Mouse (Mus musculus) lung, adult 2 months (tissue): ENCODE data around the gene Lrrtm1. TPM values are rescaled to one million over a fixed set of nuclear protein-coding genes. Genes with fewer than 3 reads are reported as not detected.

Experiments
- DNase-seq: peaks from one replicate; pipeline ENCODE4 v3.0.0; 2022
- H3K4me1 ChIP-seq: fragments of 200-500 bp; 2 replicates; pipeline ENCODE4 v1.6.1; 2011; ENCODE audit warnings: low read length; ENCODE audit not compliant: control insufficient read depth, insufficient read depth
- H3K4me3 ChIP-seq: fragments of 200-500 bp; replicated peaks from 2 replicates; pipeline ENCODE3; 2011; ENCODE audit warnings: low read depth, mild to moderate bottlenecking, control low read depth, low read length; ENCODE audit errors: extremely low read depth
- CTCF ChIP-seq: fragments of 200-500 bp; IDR thresholded peaks from 2 replicates; pipeline ENCODE4 v1.5.1; 2011; ENCODE audit warnings: mild to moderate bottlenecking, low read length, control low read depth; ENCODE audit not compliant: insufficient read depth
- POLR2A ChIP-seq: fragments of 200-500 bp; IDR thresholded peaks from 2 replicates; pipeline ENCODE4 v1.6.1; 2011; ENCODE audit warnings: low read depth, mild to moderate bottlenecking, control low read depth, low read length, borderline replicate concordance; ENCODE audit errors: extremely low read depth
- WGBS: fragments of 180-500 bp; shearing (Covaris S2); methylation state at CpG from one replicate; pipeline ENCODE4 v1.1.7; 2018; 5-methylcytosine and 5-hydroxymethylcytosine counted together
- polyA plus RNA-seq: library from polyadenylated mRNA; depleted of rRNA; stranded (reverse); fragments of >200 nt; gene quantifications from 2 replicates; pipeline ENCODE4 v1.2.3, GENCODE M21; 2012

Lrrtm1 gene
- polyA plus RNA-seq, 1 experiment, result 0.15 TPM

GRCm38 (mm10) chr6:77222849-77223638 lies 19.4 kb upstream of the Lrrtm1 start:
- DNase-seq, result no peak
- no peak for TF ChIP-seq POLR2A
- TF ChIP-seq CTCF, result no peak
- 69% methylated on average over 16 of the region's 16 CpGs for WGBS
- no peaks in the 10 kb centered on the region for H3K4me1 ChIP-seq
- no peak overlapping the region for H3K4me3 ChIP-seq

DNA sequence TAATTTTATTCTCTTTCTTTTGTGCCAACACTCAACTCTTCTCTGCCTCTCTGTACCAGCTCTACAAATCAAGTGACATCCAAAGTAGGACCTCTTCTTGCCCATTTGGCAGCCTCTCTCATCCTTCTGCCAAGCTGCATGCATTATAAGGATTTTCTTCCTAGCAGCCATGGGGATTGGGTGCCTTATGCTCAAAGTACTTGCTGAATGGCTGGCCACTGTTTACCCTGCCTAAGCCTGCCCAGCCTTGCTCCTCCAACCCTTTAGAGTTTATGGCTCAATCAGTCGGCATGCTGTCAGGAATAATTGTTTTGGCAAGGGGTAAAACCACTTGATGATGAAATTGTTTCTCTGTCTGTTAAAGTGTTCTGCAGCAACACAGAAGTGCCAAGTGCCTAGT lies 2.1 kb upstream of the Lrrtm1 start:
- WGBS, result 13% methylated on average over 1 of the region's 1 CpGs
- TF ChIP-seq CTCF (no peak), POLR2A (no peak)
- Histone ChIP-seq H3K4me1 (no peaks in the 10 kb centered on the region), H3K4me3 (no peak overlapping the region)
- DNase-seq, result no peak

DNA sequence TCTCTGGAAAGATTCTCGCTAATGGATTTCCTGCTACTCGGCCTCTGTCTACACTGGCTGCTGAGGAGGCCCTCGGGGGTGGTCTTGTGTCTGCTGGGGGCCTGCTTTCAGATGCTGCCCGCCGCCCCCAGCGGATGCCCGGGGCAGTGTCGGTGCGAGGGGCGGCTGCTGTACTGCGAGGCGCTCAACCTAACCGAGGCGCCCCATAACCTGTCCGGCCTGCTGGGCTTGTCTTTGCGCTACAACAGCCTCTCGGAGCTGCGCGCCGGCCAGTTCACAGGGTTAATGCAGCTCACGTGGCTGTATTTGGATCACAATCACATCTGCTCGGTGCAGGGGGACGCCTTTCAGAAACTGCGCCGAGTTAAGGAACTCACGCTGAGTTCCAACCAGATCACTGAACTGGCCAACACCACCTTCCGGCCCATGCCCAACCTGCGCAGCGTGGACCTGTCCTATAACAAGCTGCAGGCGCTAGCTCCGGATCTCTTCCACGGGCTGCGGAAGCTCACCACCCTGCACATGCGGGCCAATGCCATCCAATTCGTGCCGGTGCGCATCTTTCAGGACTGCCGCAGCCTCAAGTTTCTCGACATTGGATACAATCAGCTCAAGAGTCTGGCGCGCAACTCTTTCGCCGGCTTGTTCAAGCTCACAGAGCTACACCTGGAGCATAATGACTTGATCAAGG lies 1.2 kb downstream of the Lrrtm1 start:
- 1% methylated on average over 43 of the region's 43 CpGs for WGBS
- H3K4me3 ChIP-seq, result no peak overlapping the region
- no peaks in the 10 kb centered on the region for H3K4me1 ChIP-seq
- no peak for TF ChIP-seq POLR2A
- no peak for TF ChIP-seq CTCF
- DNase-seq, result no peak

- Histone ChIP-seq H3K4me3 (no peak overlapping the region), H3K4me1 (no peaks in the 10 kb centered on the region)
- no peak for DNase-seq
- 67% methylated on average over 5 of the region's 5 CpGs for WGBS
- TF ChIP-seq POLR2A, result no peak
- TF ChIP-seq CTCF, result no peak
Observed at GRCm38 (mm10) chr6:77253480-77253879, 11.0 kb downstream of the Lrrtm1 start.

- DNase-seq, result no peak
Observed at GRCm38 (mm10) chr6:77256348-77256747, 13.9 kb downstream of the Lrrtm1 start.

DNA sequence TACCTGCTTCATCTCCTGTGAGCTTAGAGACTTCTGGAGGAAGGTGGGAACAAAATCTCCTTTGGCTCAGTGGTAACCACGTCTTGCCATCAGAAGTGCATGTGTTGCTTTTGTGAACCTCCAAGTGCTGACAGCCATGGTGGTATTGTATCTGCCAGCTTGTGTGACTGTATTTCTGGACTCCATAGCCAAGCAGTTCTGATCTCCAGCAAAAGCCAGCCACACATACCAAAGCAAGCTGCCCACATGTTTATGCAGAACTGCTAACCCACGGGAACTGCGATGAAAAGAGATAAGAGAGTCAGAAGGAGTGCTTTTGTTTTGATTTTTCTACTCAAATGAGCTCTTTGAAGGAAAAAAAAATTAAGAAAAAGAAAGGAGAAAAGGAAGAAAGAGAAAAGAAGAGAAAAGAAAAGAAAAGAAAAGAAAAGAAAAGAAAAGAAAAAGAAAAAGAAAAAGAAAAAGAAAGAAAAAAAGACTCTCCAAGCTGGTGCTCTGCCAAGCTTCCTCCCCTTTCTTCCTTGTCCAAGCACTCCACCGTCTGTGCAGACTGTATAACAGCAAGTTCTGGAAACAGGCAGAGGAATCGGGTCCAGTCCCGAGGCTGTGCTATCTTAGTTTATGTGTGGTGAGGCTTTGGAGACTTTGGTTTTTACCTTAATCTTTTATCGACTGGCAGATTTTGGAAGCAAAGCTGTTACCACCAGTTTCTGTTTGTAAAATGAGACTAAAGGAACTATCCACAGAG lies 15.0 kb downstream of the Lrrtm1 start:
- Histone ChIP-seq H3K4me1 (no peaks in the 10 kb centered on the region), H3K4me3 (no peak overlapping the region)
- no peak for DNase-seq
- WGBS, result 24% methylated on average over 7 of the region's 7 CpGs
- TF ChIP-seq CTCF (no peak), POLR2A (no peak)

More at GRCm38 (mm10) chr6:77256348-77256747, 13.9 kb downstream of the Lrrtm1 start:
- no peak for TF ChIP-seq POLR2A
- TF ChIP-seq CTCF, result no peak
- 82% methylated on average over 4 of the region's 4 CpGs for WGBS
- Histone ChIP-seq H3K4me1 (no peaks in the 10 kb centered on the region), H3K4me3 (no peak overlapping the region)

DNA sequence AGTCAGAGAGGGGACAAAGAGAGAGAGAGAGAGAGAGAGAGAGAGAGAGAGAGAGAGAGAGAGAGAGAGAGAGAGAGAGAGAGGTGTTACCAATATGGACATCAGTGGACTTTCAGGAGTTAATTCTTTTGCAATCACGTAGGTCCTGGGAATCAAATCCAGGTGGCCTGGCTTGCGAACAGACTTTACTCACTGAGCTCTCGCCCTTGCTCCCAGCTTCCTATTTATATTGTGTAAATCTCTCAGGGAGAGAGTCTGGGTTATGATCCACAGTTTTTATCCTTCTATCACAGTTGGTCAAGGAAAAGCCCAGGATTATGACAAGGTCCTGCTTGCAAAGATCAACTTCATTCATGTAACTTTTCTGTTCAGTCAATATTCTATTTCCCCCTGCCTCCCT lies 22.7 kb downstream of the Lrrtm1 start:
- H3K4me1 ChIP-seq, result no peaks in the 10 kb centered on the region
- no peak overlapping the region for H3K4me3 ChIP-seq
- 45% methylated on average over 3 of the region's 3 CpGs for WGBS
- no peak for DNase-seq
- TF ChIP-seq CTCF (no peak), POLR2A (no peak)

DNA sequence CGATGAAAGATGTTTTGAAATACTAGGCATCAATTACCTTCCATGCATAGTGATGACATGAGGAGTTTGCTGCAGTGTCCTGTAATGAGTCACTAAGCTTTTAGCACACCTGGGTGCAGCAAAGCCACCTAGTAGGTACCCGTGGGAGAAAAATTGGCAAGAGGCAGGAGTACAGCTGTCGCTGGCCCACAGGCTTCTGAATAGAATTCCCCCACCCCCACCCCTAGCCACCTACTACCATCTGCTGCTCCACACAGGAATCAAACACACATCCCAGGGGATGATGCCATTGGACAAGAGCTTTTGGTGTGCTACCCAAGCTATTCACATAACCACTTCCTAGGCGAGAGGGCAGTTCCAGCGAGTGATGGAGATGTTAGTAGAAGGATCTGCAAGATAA lies 36.3 kb downstream of the Lrrtm1 start:
- WGBS, result 83% methylated on average over 5 of the region's 5 CpGs
- H3K4me3 ChIP-seq, result no peak overlapping the region
- no peak for DNase-seq

GRCm38 (mm10) chr6:77286317-77286716 lies 43.8 kb downstream of the Lrrtm1 start:
- DNase-seq, result no peak
- Histone ChIP-seq H3K4me3 (no peak overlapping the region), H3K4me1 (no peaks in the 10 kb centered on the region)
- TF ChIP-seq CTCF, result no peak
- TF ChIP-seq POLR2A, result no peak
- 80% methylated on average over 5 of the region's 5 CpGs for WGBS

More for the DNA sequence above, 36.3 kb downstream of the Lrrtm1 start:
- no peaks in the 10 kb centered on the region for H3K4me1 ChIP-seq
- TF ChIP-seq POLR2A (no peak), CTCF (no peak)
